Mouse (Mus musculus) megakaryocyte, embryonic 14.5 days (primary cell): ENCODE measurements around the gene Rap1a.

Experiments
- FLI1 ChIP-seq: IDR thresholded peaks from 2 replicates; pipeline ENCODE4 v1.6.1; 2012; ENCODE audit warnings: low read length, inconsistent platforms, mixed read lengths
- GATA1 ChIP-seq: IDR thresholded peaks from 3 replicates; pipeline ENCODE4 v1.6.1; 2012; ENCODE audit warnings: mixed read lengths, low read length, inconsistent platforms, borderline replicate concordance

DNA sequence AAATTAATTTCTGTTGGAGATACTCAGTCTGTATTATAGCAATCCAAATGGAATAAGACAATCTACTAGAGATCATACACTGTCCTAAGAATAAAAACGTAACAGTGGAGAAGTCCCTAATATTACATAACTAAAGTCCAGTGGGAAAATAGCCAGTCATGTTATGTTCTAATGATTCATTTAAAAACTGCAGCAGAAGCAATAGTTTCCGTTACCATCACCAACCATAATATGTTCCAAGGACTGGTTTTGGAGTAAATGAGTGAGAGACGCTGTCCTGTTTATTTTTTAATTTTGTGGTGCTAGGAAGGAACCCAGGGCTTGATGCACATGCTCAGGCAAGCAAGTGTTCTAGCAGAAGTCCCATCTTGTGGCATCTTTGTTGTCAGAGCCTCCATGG is 20.4 kb upstream of the Rap1a start:
- TF ChIP-seq FLI1 (no peak), GATA1 (no peak)
